Mouse (Mus musculus) forebrain, postnatal 0 days (tissue): ENCODE data around the gene Smim7. TPM values are rescaled to one million over a fixed set of nuclear protein-coding genes. Genes with fewer than 3 reads are reported as not detected.
A peak's percentile ranks its signal among the peaks of the same experiment; 100 is the strongest.

ENCODE experiments used
- ATAC-seq: fragments of 200-750 bp; cut with Nextera tagmentation; 2 replicates; pipeline ENCODE4 v1.8.0; 2017; ENCODE audit warnings: mild to moderate bottlenecking, moderate library complexity
- DNase-seq: peaks from one replicate; pipeline ENCODE4 v3.0.0-alpha.2; 2015
- H3K27ac ChIP-seq: fragments of 300-500 bp; sonication (generic); 2 replicates; pipeline ENCODE4 v1.5.1; 2014; ENCODE audit warnings: low read depth, mild to moderate bottlenecking, antibody characterized with exemption, low read length, moderate library complexity, mixed read lengths
- H3K27me3 ChIP-seq: fragments of 300-500 bp; sonication (generic); 2 replicates; pipeline ENCODE4 v1.6.1; 2014; ENCODE audit warnings: mild to moderate bottlenecking, low read length, mixed read lengths; ENCODE audit not compliant: insufficient read depth
- H3K36me3 ChIP-seq: fragments of 300-500 bp; sonication (generic); 2 replicates; pipeline ENCODE4 v1.6.1; 2014; ENCODE audit warnings: mild to moderate bottlenecking, moderate library complexity; ENCODE audit not compliant: insufficient read depth
- H3K4me1 ChIP-seq: fragments of 300-500 bp; sonication (generic); 2 replicates; pipeline ENCODE4 v1.6.1; 2014; ENCODE audit warnings: antibody characterized with exemption; ENCODE audit not compliant: insufficient read depth
- H3K4me2 ChIP-seq: fragments of 300-500 bp; sonication (generic); 2 replicates; pipeline ENCODE4 v1.6.1; 2014; ENCODE audit warnings: low read depth, mild to moderate bottlenecking, moderate library complexity
- H3K4me3 ChIP-seq: fragments of 300-500 bp; sonication (generic); 2 replicates; pipeline ENCODE4 v1.5.1; 2014; ENCODE audit warnings: low read depth, low read length, mixed read lengths
- H3K9ac ChIP-seq: fragments of 300-500 bp; sonication (generic); 2 replicates; pipeline ENCODE4 v1.6.1; 2014; ENCODE audit warnings: mild to moderate bottlenecking
- H3K9me3 ChIP-seq: fragments of 300-500 bp; sonication (generic); 2 replicates; pipeline ENCODE4 v1.6.1; 2016; ENCODE audit warnings: low read length
- CTCF ChIP-seq: sonication (generic); IDR thresholded peaks from 2 replicates; pipeline ENCODE4 v1.5.1; 2016; ENCODE audit warnings: antibody characterized with exemption, control low read depth, low read depth
- WGBS: fragments of 180-500 bp; shearing (Covaris S2); extraction: QIAGEN DNeasy Blood & Tissue Kit; methylation state at CpG from one replicate; pipeline ENCODE4 v1.1.7; 2014; 5-methylcytosine and 5-hydroxymethylcytosine counted together
- polyA plus RNA-seq: library from polyadenylated mRNA; unstranded; fragments of >200 nt; fragmentation: Nextera tagmentation; extraction: Ambion mirVana; gene quantifications from 2 replicates; pipeline ENCODE4 v1.2.1, GENCODE M21; 2015
- total RNA-seq: library from RNA; depleted of rRNA; stranded (reverse); fragments of >200 nt; gene quantifications from 2 replicates; pipeline ENCODE4 v1.2.3, GENCODE M21; 2014

Smim7 gene
- total and polyA plus RNA-seq, 2 experiments from 2014 or later: 117 to 151 TPM

DNA sequence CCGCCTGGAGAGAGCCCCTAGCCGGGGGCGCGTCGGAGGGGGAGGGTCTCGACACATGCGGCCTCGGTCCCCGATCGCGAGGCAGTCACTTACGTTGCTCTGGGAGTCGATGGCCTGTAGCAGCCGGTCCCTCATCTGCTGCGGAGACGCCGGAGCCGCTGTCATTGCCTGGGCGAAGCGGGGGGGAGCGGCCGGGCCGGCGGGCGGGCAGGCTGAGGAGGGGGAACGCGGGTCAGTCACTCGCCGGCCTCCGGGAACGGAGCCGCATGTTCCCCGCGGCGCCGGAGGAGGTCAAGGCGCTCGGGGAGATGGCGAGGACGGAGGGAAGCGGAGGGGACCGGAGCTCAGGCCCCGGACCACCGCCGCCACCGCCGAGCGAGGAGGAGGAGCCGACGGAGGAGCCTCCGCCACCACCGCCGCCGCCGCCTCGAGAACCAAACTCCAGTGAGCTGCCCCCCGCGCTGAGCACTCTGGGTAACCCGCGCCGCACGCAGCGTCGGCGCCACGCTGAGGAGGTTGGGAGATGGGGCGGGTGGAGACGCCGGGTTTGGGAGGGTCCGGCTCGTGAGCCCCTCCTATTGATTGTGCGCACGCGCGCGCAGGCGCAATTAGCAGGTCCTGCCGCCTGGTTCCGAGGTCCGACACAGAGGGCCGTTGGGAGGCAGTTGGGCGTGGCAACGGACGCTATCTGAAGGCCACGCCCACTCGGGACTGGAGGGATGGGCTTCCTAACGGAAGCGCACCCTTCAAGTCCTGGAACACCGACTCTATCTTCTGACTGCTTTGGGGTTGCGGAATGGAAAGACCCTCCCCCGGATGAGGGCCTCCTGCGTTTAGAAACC, 22.9 kb downstream of the Smim7 start, which contains the start of gene Med26:
Gene Med26, minus strand, starts transcription at position 469 of the 842 bp plus-strand sequence.
- peak within 1 kb of the TSS; percentile 90 for H3K27ac ChIP-seq
- no peaks in the 10 kb centered on the region for H3K27me3 ChIP-seq
- 3% methylated on average over 73 of the region's 92 CpGs for WGBS
- ATAC-seq (peak; percentile 98), DNase-seq (peak; percentile 99)
- peaks cover 15% of the 10 kb centered on the region; the same call in 1 of the 2 replicates for H3K4me1 ChIP-seq
- H3K36me3 ChIP-seq: no peaks in the 10 kb centered on the region; the same call in 1 of the 2 replicates
- TF ChIP-seq CTCF: peak; percentile 38
- peak within 1 kb of the TSS; percentile 85 for H3K9ac ChIP-seq
- H3K4me3 ChIP-seq: peak within 1 kb of the TSS; percentile 94
- peak within 1 kb of the TSS; percentile 81 for H3K4me2 ChIP-seq
- H3K9me3 ChIP-seq: no peaks in the 10 kb centered on the region

DNA sequence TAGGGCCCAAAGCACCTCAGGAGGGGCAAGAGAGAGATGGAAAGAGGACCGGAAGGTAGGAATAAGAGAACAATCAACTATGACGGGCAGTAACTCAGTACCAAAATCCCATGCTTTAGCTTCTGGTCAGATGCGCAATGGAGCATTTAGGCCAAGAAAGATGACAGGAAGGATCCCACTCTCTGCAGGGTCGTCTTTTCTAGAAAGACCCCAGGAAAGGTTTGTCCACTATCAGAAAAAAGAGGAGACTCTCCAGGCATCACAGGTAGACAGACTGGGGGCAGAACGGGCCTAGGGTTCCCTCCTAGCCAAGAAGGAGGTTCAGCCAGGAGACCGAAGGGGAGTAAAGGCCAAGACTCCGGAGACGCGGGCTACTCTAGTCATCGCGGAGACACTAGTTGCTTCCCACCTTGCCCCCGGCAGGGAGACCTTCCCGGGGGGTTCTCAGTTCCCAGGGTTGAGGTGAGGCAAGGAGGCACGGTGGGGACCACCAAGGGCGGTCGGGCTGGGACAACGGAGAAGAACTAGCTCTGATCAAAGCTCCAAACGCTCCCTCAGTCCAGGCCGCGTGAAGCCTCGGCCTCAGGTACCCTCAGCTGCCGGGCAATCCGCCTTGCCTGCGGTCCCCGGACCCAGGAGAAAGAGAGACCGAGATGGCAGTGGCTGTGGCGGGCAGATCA, 23.6 kb downstream of the Smim7 start:
- Histone ChIP-seq H3K36me3 (no peaks in the 10 kb centered on the region; the same call in 1 of the 2 replicates), H3K27ac (peak overlapping the region; percentile 90), H3K4me2 (peak overlapping the region; percentile 81), H3K9me3 (no peaks in the 10 kb centered on the region), H3K4me1 (peaks cover 15% of the 10 kb centered on the region; the same call in 1 of the 2 replicates), H3K27me3 (no peaks in the 10 kb centered on the region), H3K9ac (peak overlapping the region; percentile 85), H3K4me3 (peak overlapping the region; percentile 94)
- WGBS: 3% methylated on average over 27 of the region's 27 CpGs
- no peak for TF ChIP-seq CTCF
- DNase-seq (peak; percentile 11), ATAC-seq (no peak)

- Histone ChIP-seq H3K4me1 (0 out of 2 replicates have a peak, but pooled peaks cover 5% of the 10 kb centered on the region), H3K27me3 (no peaks in the 10 kb centered on the region), H3K4me3 (no peak overlapping the region), H3K9me3 (no peaks in the 10 kb centered on the region), H3K27ac (no peak overlapping the region), H3K36me3 (no peaks in the 10 kb centered on the region; the same call in 1 of the 2 replicates), H3K4me2 (no peak overlapping the region), H3K9ac (no peak overlapping the region)
- DNase-seq: no peak
- ATAC-seq: no peak
- TF ChIP-seq CTCF: no peak; the same call in 1 of the 2 replicates
Observed at GRCm38 (mm10) chr8:72539234-72539633, 31.7 kb downstream of the Smim7 start.

- H3K4me3 ChIP-seq: no peak overlapping the region
- H3K4me1 ChIP-seq: 0 out of 2 replicates have a peak, but pooled peaks cover 5% of the 10 kb centered on the region
- DNase-seq (no peak), ATAC-seq (no peak)
- H3K27me3 ChIP-seq: no peaks in the 10 kb centered on the region
- H3K36me3 ChIP-seq: no peaks in the 10 kb centered on the region
- H3K27ac ChIP-seq: no peak overlapping the region
- 97% methylated on average over 3 of the region's 3 CpGs for WGBS
- H3K4me2 ChIP-seq: no peak overlapping the region
- no peak overlapping the region for H3K9ac ChIP-seq
- H3K9me3 ChIP-seq: no peaks in the 10 kb centered on the region
- TF ChIP-seq CTCF: no peak
Observed at GRCm38 (mm10) chr8:72534888-72535287, 36.0 kb downstream of the Smim7 start.

DNA sequence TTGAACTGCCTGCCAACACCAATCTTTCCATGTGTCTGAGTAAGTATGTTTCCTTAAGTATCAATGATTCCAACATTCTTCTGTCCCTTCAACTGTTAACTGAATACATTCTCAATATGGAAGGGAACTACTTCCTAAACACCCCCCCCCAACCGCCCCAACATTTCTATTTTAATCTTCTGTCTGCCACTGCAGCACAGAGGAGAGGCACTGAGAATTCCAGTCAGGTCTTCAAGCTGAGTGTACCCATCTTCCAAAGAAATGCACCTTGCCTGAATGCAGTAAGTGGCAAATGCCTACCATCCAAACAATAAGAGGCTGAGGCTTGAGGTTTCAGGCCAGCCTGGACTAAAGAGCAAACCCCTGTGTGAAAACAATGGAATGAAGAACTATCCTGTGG, 38.8 kb downstream of the Smim7 start:
- ATAC-seq (no peak), DNase-seq (no peak)
- Histone ChIP-seq H3K4me3 (no peak overlapping the region), H3K27ac (no peak overlapping the region), H3K4me1 (no peaks in the 10 kb centered on the region), H3K36me3 (no peaks in the 10 kb centered on the region), H3K9ac (no peak overlapping the region), H3K4me2 (no peak overlapping the region), H3K9me3 (no peaks in the 10 kb centered on the region), H3K27me3 (no peaks in the 10 kb centered on the region)
- 97% methylated on average over 1 of the region's 1 CpGs for WGBS
- no peak for TF ChIP-seq CTCF

DNA sequence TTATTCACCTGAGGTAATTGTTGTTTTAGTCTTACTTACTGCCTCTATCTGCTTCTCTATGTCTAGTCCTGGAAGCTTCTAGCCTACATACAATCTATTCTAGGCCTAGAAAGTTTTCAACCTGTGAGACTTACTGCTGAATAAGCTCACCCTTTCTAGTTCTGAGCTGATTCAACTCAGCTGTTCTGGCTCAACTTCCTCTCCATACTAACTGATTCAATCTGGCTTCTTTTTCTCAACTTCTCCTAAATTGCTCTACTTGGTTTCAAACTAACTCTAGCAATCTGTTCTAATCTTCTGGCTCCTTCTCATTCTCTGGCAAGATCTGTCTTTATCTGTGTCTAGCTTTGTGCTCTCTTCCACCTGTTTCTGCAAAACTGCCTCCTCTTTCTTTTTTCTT, 49.0 kb downstream of the Smim7 start:
- Histone ChIP-seq H3K9ac (no peak overlapping the region), H3K27ac (no peak overlapping the region), H3K27me3 (no peaks in the 10 kb centered on the region), H3K4me3 (no peak overlapping the region), H3K4me2 (no peak overlapping the region), H3K4me1 (no peaks in the 10 kb centered on the region), H3K9me3 (no peaks in the 10 kb centered on the region), H3K36me3 (no peaks in the 10 kb centered on the region)
- peak; percentile 14; the same call in 1 of the 2 replicates for ATAC-seq
- DNase-seq: no peak
- TF ChIP-seq CTCF: no peak
